Mouse (Mus musculus) kidney, adult 2 months (tissue): ENCODE results near the gene Utrn.

ENCODE experiments used
- CTCF ChIP-seq: fragments of 200-500 bp; conservative IDR thresholded peaks from 2 replicates; pipeline ENCODE4 v1.5.1; 2011; ENCODE audit warnings: low read depth, mild to moderate bottlenecking, control low read depth, low read length, moderate library complexity, mixed read lengths; ENCODE audit not compliant: insufficient read depth, insufficient read length
- POLR2A ChIP-seq: fragments of 200-500 bp; IDR thresholded peaks from one replicate; pipeline ENCODE4 v1.6.1; 2011; ENCODE audit warnings: low read depth, low read length, control low read depth

DNA sequence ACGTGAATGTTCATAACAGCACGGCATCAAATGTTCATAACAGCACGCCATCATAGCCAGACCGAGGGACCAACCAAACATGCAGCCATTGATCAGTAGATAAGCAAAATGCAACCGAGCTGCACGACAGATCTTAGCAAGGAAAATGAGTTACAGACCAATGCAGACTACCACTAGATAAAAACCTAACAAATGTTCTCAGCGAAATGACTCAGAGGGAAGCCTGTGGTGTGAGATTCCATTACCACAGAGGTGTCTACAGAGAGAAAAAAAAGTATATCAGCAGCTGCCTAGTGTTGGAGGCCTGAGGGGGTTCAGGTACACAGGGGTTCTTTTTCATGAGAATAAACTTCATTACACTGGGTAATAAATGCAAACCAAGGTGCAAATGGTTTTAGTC, 363.6 kb downstream of the Utrn start:
- TF ChIP-seq CTCF, result no peak
- no peak for TF ChIP-seq POLR2A
